Mouse (Mus musculus) heart, embryonic 14.5 days (tissue): Measurements from ENCODE around the gene Btbd2. TPM values are rescaled to one million over a fixed set of nuclear protein-coding genes. Genes with fewer than 3 reads are reported as not detected.

ENCODE experiments used
- ATAC-seq: fragments of 200-750 bp; cut with Nextera tagmentation; 2 replicates; pipeline ENCODE4 v1.8.0; 2017; ENCODE audit warnings: low read depth, moderate TSS enrichment; ENCODE audit not compliant: insufficient number of reproducible peaks, insufficient read depth, low FRiP score
- H3K27ac ChIP-seq, 2 experiments: fragments of 200-500 bp in 1 of 2; fragments of 300-500 bp in 1 of 2; sonication (generic) in 1 of 2; replicated peaks in 1 of 2; 2 replicates each; pipeline ENCODE4 v1.5.1; 2012 to 2014; ENCODE audit warnings: low read depth in 2 of 2, low read length in 2 of 2, control low read depth in 1 of 2, mild to moderate bottlenecking in 1 of 2, mixed read lengths in 1 of 2; ENCODE audit not compliant: control insufficient read depth in 1 of 2, insufficient read depth in 1 of 2
- H3K27me3 ChIP-seq: fragments of 300-500 bp; sonication (generic); 2 replicates; pipeline ENCODE4 v1.6.1; 2014; ENCODE audit warnings: mild to moderate bottlenecking, low read length, control low read depth; ENCODE audit not compliant: control insufficient read depth, insufficient read depth
- H3K36me3 ChIP-seq: fragments of 300-500 bp; sonication (generic); 2 replicates; pipeline ENCODE4 v1.6.1; 2014; ENCODE audit warnings: mild to moderate bottlenecking, control low read depth, low read length, mixed read lengths; ENCODE audit not compliant: control insufficient read depth, insufficient read depth
- H3K4me1 ChIP-seq, 2 experiments: fragments of 200-500 bp in 1 of 2; fragments of 300-500 bp in 1 of 2; sonication (generic) in 1 of 2; 2 replicates each; pipeline ENCODE4 v1.6.1; 2012 to 2014; ENCODE audit warnings: low read length in 2 of 2, control low read depth in 1 of 2, mixed read lengths in 1 of 2; ENCODE audit not compliant: control insufficient read depth in 2 of 2, insufficient read depth in 2 of 2
- H3K4me2 ChIP-seq: fragments of 300-500 bp; sonication (generic); 2 replicates; pipeline ENCODE4 v1.6.1; 2014; ENCODE audit warnings: mild to moderate bottlenecking, low read length
- H3K4me3 ChIP-seq, 2 experiments: fragments of 200-500 bp in 1 of 2; fragments of 300-500 bp in 1 of 2; sonication (generic) in 1 of 2; 2 replicates each; pipeline ENCODE4 v1.5.1; 2012 to 2014; ENCODE audit warnings: low read length in 2 of 2, mild to moderate bottlenecking in 2 of 2, control low read depth in 1 of 2, low read depth in 1 of 2, moderate library complexity in 1 of 2; ENCODE audit not compliant: control insufficient read depth in 1 of 2, insufficient read depth in 1 of 2
- H3K9ac ChIP-seq: fragments of 300-500 bp; sonication (generic); 2 replicates; pipeline ENCODE4 v1.6.1; 2014; ENCODE audit warnings: mild to moderate bottlenecking, low read length
- H3K9me3 ChIP-seq: fragments of 300-500 bp; sonication (generic); 2 replicates; pipeline ENCODE4 v1.6.1; 2016; ENCODE audit warnings: low read length, control low read depth; ENCODE audit not compliant: control insufficient read depth
- WGBS: fragments of 180-500 bp; shearing (Covaris S2); extraction: QIAGEN DNeasy Blood & Tissue Kit; methylation state at CpG from one replicate; pipeline ENCODE4 v1.1.7; 2014; 5-methylcytosine and 5-hydroxymethylcytosine counted together
- polyA plus RNA-seq: library from polyadenylated mRNA; unstranded; fragments of >200 nt; fragmentation: Nextera tagmentation; extraction: Ambion mirVana; gene quantifications from 2 replicates; pipeline ENCODE4 v1.2.1, GENCODE M21; 2014

Gene Btbd2
- 49.4 and 53.8 TPM in 2 replicates for polyA plus RNA-seq

- 25% methylated on average over 15 of the region's 15 CpGs for WGBS
- ATAC-seq: no peak
- Histone ChIP-seq H3K4me1 (peaks cover 12 to 25% of the 10 kb centered on the region in 2 experiments), H3K9ac (peak within 1 kb of the TSS; percentile 94), H3K9me3 (no peaks in the 10 kb centered on the region), H3K36me3 (peaks cover 3% of the 10 kb centered on the region; the same call in 1 of the 2 replicates), H3K27me3 (no peaks in the 10 kb centered on the region), H3K4me2 (peak within 1 kb of the TSS; percentile 77), H3K4me3 (peak within 1 kb of the TSS; percentile 71 to 93), H3K27ac (peak within 1 kb of the TSS; percentile 82)
Measured at GRCm38 (mm10) chr10:80656863-80657623, at the start of gene Btbd2. Btbd2 (minus strand) TSS chr10:80657071.

GRCm38 (mm10) chr10:80705479-80705878, 48.6 kb upstream of the Btbd2 start:
- H3K4me3 ChIP-seq: no peak overlapping the region
- no peak overlapping the region for H3K4me2 ChIP-seq
- no peak for ATAC-seq
- no peak overlapping the region for H3K27ac ChIP-seq
- H3K9me3 ChIP-seq: no peaks in the 10 kb centered on the region
- WGBS: 73% methylated on average over 3 of the region's 3 CpGs
- H3K27me3 ChIP-seq: no peaks in the 10 kb centered on the region
- peaks cover 52% of the 10 kb centered on the region for H3K36me3 ChIP-seq
- no peak overlapping the region; the same call in 1 of the 2 replicates for H3K9ac ChIP-seq
- peaks cover 15 to 29% of the 10 kb centered on the region in 2 experiments; a peak in 3 of 4 replicates for H3K4me1 ChIP-seq

DNA sequence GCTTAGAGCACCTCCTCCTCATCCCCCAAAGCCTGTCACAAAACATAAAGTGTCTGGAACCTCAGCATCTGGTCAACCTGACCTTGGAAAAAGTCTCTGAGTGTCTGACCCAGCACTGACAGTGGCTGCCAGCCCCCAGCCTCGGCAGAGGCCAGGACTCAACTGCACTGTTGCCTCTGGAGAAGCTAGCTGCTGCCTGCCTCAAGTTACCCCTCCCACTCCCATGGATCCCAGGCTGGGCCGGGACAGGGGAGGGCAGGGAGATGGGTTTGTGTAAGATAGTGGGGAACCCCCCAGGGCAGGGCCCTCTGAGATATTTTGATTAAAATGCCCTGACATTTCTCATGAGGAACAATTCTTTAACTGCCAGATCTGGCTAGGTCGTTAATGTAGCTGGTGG, 48.2 kb upstream of the Btbd2 start:
- no peak overlapping the region for H3K9ac ChIP-seq
- ATAC-seq: no peak
- peaks cover 15 to 29% of the 10 kb centered on the region in 2 experiments for H3K4me1 ChIP-seq
- H3K9me3 ChIP-seq: no peaks in the 10 kb centered on the region
- peaks cover 48% of the 10 kb centered on the region for H3K36me3 ChIP-seq
- no peak overlapping the region for H3K4me2 ChIP-seq
- H3K4me3 ChIP-seq: no peak overlapping the region
- H3K27me3 ChIP-seq: no peaks in the 10 kb centered on the region
- H3K27ac ChIP-seq: no peak overlapping the region
- 38% methylated on average over 3 of the region's 3 CpGs for WGBS

DNA sequence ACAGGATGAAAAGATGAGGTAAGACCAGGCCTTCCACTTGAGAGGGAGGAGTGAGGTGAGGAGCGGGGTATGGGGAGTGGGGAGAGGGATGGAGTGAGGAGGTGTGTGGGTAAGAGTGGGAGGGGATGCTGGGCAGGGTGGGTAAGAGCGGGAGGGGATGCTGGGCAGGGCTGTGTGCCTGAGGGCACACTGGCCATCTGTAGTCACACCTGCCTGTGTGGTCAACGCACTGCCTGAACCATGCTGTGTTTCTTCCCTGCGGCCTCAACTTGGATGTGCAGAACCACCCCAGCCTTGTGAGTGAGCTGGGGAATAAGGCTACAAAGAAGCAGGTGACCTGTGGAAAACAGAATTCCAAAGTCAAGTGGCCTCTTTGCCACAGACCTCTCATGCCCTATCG, 47.5 kb upstream of the Btbd2 start:
- H3K9ac ChIP-seq: peak overlapping the region; percentile 30; the same call in 1 of the 2 replicates
- H3K4me3 ChIP-seq: no peak overlapping the region
- H3K9me3 ChIP-seq: no peaks in the 10 kb centered on the region
- H3K27me3 ChIP-seq: no peaks in the 10 kb centered on the region
- peaks cover 42% of the 10 kb centered on the region for H3K36me3 ChIP-seq
- no peak for ATAC-seq
- 73% methylated on average over 5 of the region's 5 CpGs for WGBS
- no peak overlapping the region for H3K27ac ChIP-seq
- H3K4me2 ChIP-seq: no peak overlapping the region
- peaks cover 18 to 34% of the 10 kb centered on the region in 2 experiments for H3K4me1 ChIP-seq

DNA sequence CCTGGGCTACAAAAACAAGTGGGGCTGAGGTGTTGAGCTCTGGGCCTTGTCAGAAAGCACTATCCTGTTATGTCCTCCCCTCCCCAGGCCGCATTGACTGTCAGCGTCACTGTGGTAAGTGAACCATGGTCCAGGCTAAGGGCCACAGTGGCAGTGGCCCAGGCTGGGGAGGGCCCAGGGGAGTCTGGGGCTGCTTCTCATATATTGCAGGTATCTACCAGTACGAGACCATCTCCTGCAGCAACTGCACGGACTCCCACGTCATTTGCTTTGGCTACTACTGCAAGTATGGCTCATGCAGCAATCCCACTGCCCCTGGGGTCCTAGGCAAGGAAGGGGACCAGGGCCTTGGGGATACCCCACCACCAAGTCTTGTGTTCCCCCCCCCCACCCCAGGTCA, 46.8 kb upstream of the Btbd2 start:
- Histone ChIP-seq H3K9ac (0 out of 2 replicates have a peak overlapping the region, but pooled peaks have one; percentile 74), H3K9me3 (no peaks in the 10 kb centered on the region), H3K27ac (no peak overlapping the region), H3K27me3 (no peaks in the 10 kb centered on the region), H3K4me1 (peaks cover 18 to 34% of the 10 kb centered on the region in 2 experiments), H3K4me3 (peak overlapping the region in 1 of 2 experiments; percentile 59; a peak in 2 of 4 replicates), H3K36me3 (peaks cover 34% of the 10 kb centered on the region), H3K4me2 (peak overlapping the region; percentile 87)
- 89% methylated on average over 5 of the region's 5 CpGs for WGBS
- no peak for ATAC-seq

DNA sequence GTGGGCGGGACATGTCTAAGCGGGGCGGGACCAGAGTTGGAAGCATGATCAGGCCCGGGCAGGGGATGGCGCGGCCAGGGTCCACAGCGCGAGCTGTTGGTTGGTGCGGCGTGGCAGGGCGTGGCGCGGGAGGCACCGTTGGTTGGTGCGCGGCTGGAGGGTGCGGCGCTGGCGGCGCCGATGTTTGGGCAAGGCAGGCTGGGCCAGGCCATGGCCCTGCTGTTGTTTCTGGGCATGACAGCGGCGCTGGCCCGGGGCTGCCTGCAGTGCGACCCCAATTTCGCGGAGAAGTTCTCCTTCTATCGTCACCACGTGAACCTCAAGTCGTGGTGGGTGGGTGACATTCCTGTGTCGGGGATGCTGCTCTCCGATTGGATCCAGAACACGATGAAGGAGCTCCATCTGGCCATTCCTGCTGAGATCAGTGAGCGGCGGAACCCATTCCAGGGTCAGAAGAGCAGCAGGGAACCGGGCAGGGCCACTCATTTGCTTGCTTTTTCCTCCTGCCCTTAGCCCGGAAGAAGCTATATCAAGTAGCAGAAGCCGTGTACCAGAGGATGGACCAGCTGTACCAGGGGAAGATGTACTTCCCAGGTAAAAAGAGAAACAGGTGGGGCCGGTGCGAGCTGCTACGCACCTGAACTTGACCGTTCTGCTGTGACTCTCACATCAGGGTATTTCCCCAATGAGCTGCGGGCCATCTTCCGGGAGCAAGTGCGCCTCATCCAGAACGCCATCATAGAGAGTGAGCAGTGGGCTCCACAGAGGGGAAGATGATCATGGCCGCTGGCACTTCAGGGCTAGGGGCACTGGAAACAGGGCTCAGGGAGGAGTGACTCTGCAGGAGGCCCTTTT, 45.9 kb upstream of the Btbd2 start:
- peaks cover 18 to 39% of the 10 kb centered on the region in 2 experiments for H3K4me1 ChIP-seq
- H3K9me3 ChIP-seq: no peaks in the 10 kb centered on the region
- H3K27me3 ChIP-seq: no peaks in the 10 kb centered on the region
- peak overlapping the region; percentile 70 to 79 for H3K27ac ChIP-seq
- peak; percentile 83 for ATAC-seq
- peak overlapping the region; percentile 87 for H3K4me2 ChIP-seq
- H3K36me3 ChIP-seq: peaks cover 29% of the 10 kb centered on the region
- 2% methylated on average over 43 of the region's 47 CpGs for WGBS
- H3K4me3 ChIP-seq: peak overlapping the region; percentile 59 to 66
- H3K9ac ChIP-seq: peak overlapping the region; percentile 74

- Histone ChIP-seq H3K4me3 (peak within 1 kb of the TSS; percentile 59 to 73), H3K36me3 (peaks cover 21% of the 10 kb centered on the region), H3K27me3 (no peaks in the 10 kb centered on the region), H3K4me2 (peak within 1 kb of the TSS; percentile 87), H3K4me1 (peaks cover 18 to 39% of the 10 kb centered on the region in 2 experiments), H3K27ac (peak within 1 kb of the TSS; percentile 70 to 79), H3K9me3 (no peaks in the 10 kb centered on the region), H3K9ac (peak within 1 kb of the TSS; percentile 77)
- under 1% methylated on average over 58 of the region's 59 CpGs for WGBS
- ATAC-seq: peak; percentile 95
Measured at GRCm38 (mm10) chr10:80701721-80702535, 45.1 kb upstream of the Btbd2 start, which contains the start of the genes Mob3a and Izumo4. Mob3a (minus strand) TSS chr10:80701977. Izumo4 (plus strand) TSS chr10:80702184.
